Mouse (Mus musculus): ENCODE data around the gene Lrmda. TPM values are rescaled to one million over a fixed set of nuclear protein-coding genes. Genes with fewer than 3 reads are reported as not detected.

Lrmda gene
- total RNA-seq, 2 experiments from 2014 or later, result 11.2 to 12.6 TPM

- ATAC-seq (ENCODE audit: poor library complexity, severe bottlenecking), result peak; percentile 41
Observed at GRCm38 (mm10) chr14:22817346-22818201, 798.1 kb downstream of the Lrmda start.

- no peak for ATAC-seq (ENCODE audit: poor library complexity, severe bottlenecking)
Observed at GRCm38 (mm10) chr14:22818202-22818530, 798.7 kb downstream of the Lrmda start.

GRCm38 (mm10) chr14:22822942-22823341, 803.4 kb downstream of the Lrmda start:
- no peak for ATAC-seq (ENCODE audit: poor library complexity, severe bottlenecking)

- ATAC-seq (ENCODE audit: poor library complexity, severe bottlenecking), result no peak
Observed at GRCm38 (mm10) chr14:22826825-22827224, 807.3 kb downstream of the Lrmda start.

GRCm38 (mm10) chr14:22837058-22837457, 817.5 kb downstream of the Lrmda start:
- no peak for ATAC-seq (ENCODE audit: poor library complexity, severe bottlenecking)

- ATAC-seq (ENCODE audit: poor library complexity, severe bottlenecking), result no peak
Observed at GRCm38 (mm10) chr14:22841136-22841535, 821.6 kb downstream of the Lrmda start.

- no peak for ATAC-seq (ENCODE audit: poor library complexity, severe bottlenecking)
Observed at GRCm38 (mm10) chr14:22844006-22844405, 824.5 kb downstream of the Lrmda start.

GRCm38 (mm10) chr14:22845401-22845800, 825.9 kb downstream of the Lrmda start:
- peak; percentile 92 for ATAC-seq (ENCODE audit: poor library complexity, severe bottlenecking)

- peak; percentile 65 for ATAC-seq (ENCODE audit: poor library complexity, severe bottlenecking)
Observed at GRCm38 (mm10) chr14:22847011-22847786, 827.7 kb downstream of the Lrmda start.

GRCm38 (mm10) chr14:22849108-22849507, 829.6 kb downstream of the Lrmda start:
- ATAC-seq (ENCODE audit: poor library complexity, severe bottlenecking), result no peak

- no peak for ATAC-seq (ENCODE audit: poor library complexity, severe bottlenecking)
Observed at GRCm38 (mm10) chr14:22860631-22861030, 841.1 kb downstream of the Lrmda start.

GRCm38 (mm10) chr14:22864132-22864531, 844.6 kb downstream of the Lrmda start:
- ATAC-seq (ENCODE audit: poor library complexity, severe bottlenecking), result no peak

- no peak for ATAC-seq (ENCODE audit: poor library complexity, severe bottlenecking)
Observed at GRCm38 (mm10) chr14:22874584-22874983, 855.1 kb downstream of the Lrmda start.

- ATAC-seq (ENCODE audit: poor library complexity, severe bottlenecking), result peak; percentile 51
Observed at GRCm38 (mm10) chr14:22887182-22887581, 867.7 kb downstream of the Lrmda start.

GRCm38 (mm10) chr14:22899312-22899711, 879.8 kb downstream of the Lrmda start:
- no peak for ATAC-seq (ENCODE audit: poor library complexity, severe bottlenecking)

GRCm38 (mm10) chr14:22902116-22902515, 882.6 kb downstream of the Lrmda start:
- ATAC-seq (ENCODE audit: poor library complexity, severe bottlenecking), result no peak

GRCm38 (mm10) chr14:22902914-22903313, 883.4 kb downstream of the Lrmda start:
- no peak for ATAC-seq (ENCODE audit: poor library complexity, severe bottlenecking)

GRCm38 (mm10) chr14:22905741-22906667, 886.5 kb downstream of the Lrmda start:
- ATAC-seq (ENCODE audit: poor library complexity, severe bottlenecking), result no peak

- ATAC-seq (ENCODE audit: poor library complexity, severe bottlenecking), result no peak
Observed at GRCm38 (mm10) chr14:22906716-22907115, 887.2 kb downstream of the Lrmda start.

GRCm38 (mm10) chr14:22907221-22907620, 887.7 kb downstream of the Lrmda start:
- ATAC-seq (ENCODE audit: poor library complexity, severe bottlenecking), result no peak

GRCm38 (mm10) chr14:22908006-22908405, 888.5 kb downstream of the Lrmda start:
- ATAC-seq (ENCODE audit: poor library complexity, severe bottlenecking), result no peak

Measured in megakaryocyte, adult 5-6 weeks (primary cell).